Mouse (Mus musculus) hindbrain, embryonic 12.5 days (tissue): Measurements from ENCODE around the gene Tmem87b. TPM values are rescaled to one million over a fixed set of nuclear protein-coding genes. Genes with fewer than 3 reads are reported as not detected.
A peak's percentile ranks its signal among the peaks of the same experiment; 100 is the strongest.

ENCODE experiments used
- ATAC-seq: fragments of 200-750 bp; cut with Nextera tagmentation; 2 replicates; pipeline ENCODE4 v1.8.0; 2017; ENCODE audit warnings: moderate TSS enrichment; ENCODE audit not compliant: low FRiP score
- H3K27ac ChIP-seq: fragments of 300-500 bp; sonication (generic); 2 replicates; pipeline ENCODE4 v1.5.1; 2016; ENCODE audit warnings: mild to moderate bottlenecking
- H3K27me3 ChIP-seq: fragments of 300-500 bp; sonication (generic); 2 replicates; pipeline ENCODE4 v1.6.1; 2016; ENCODE audit warnings: mild to moderate bottlenecking
- H3K36me3 ChIP-seq: fragments of 300-500 bp; sonication (generic); 2 replicates; pipeline ENCODE4 v1.6.1; 2016; ENCODE audit warnings: mild to moderate bottlenecking
- H3K4me1 ChIP-seq: fragments of 300-500 bp; sonication (generic); 2 replicates; pipeline ENCODE4 v1.6.1; 2016
- H3K4me2 ChIP-seq: fragments of 300-500 bp; sonication (generic); replicated peaks from 2 replicates; pipeline ENCODE4 v1.6.1; 2016; ENCODE audit warnings: mild to moderate bottlenecking
- H3K4me3 ChIP-seq: fragments of 300-500 bp; sonication (generic); 2 replicates; pipeline ENCODE4 v1.5.1; 2016; ENCODE audit warnings: mild to moderate bottlenecking
- H3K9ac ChIP-seq: fragments of 300-500 bp; sonication (generic); 2 replicates; pipeline ENCODE4 v1.6.1; 2016; ENCODE audit warnings: mild to moderate bottlenecking, moderate library complexity
- H3K9me3 ChIP-seq: fragments of 300-500 bp; sonication (generic); replicated peaks from 2 replicates; pipeline ENCODE4 v1.6.1; 2016; ENCODE audit warnings: mild to moderate bottlenecking
- WGBS: fragments of 180-500 bp; shearing (Covaris S2); methylation state at CpG from one replicate; pipeline ENCODE4 v1.1.7; 2016; 5-methylcytosine and 5-hydroxymethylcytosine counted together
- polyA plus RNA-seq: library from polyadenylated mRNA; unstranded; fragments of >200 nt; fragmentation: Nextera tagmentation; extraction: Ambion mirVana; gene quantifications from 2 replicates; pipeline ENCODE4 v1.2.1, GENCODE M21; 2016

Tmem87b gene
- polyA plus RNA-seq, 1 experiment from 2014 or later: 35.2 TPM

DNA sequence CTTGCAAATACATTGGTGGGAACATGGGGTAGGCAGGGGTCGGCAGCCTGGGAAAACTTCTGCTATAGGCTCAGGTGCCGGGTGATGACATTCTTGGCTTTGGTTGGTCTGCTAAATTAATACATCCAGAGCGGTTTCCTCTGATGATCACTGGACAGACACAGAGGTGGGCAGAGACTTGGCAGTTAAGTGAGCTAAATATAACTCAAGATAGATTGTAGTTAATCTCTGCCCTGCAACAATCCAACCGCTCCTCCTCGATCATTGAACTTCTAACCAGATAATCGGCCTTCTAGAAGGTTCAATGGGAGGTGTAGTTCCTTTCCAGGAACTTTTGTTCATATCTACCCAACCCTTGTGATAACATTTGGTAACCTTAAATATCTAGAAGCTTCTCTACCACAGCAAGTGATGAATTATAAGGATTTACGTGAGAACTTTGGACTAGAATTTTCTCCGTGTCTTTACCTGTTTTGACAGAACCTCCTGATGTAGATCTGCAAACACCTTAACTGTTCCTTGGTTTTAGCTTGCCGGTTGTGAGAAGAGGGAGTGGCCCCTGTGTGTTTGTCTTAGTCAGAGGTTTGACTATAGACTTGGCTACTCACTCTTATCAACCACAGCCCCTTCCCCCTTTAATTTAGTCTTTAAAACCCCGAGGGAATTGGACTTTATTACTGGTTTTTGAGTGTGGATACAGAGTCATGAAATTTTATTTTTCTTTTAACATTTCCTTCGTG is 26.9 kb upstream of the Tmem87b start:
- no peak overlapping the region for H3K4me2 ChIP-seq
- no peaks in the 10 kb centered on the region for H3K36me3 ChIP-seq
- no peak overlapping the region for H3K9ac ChIP-seq
- WGBS: 91% methylated on average over 11 of the region's 11 CpGs
- H3K27me3 ChIP-seq: no peaks in the 10 kb centered on the region
- no peak overlapping the region for H3K27ac ChIP-seq
- peaks cover 4% of the 10 kb centered on the region; the same call in 1 of the 2 replicates for H3K4me1 ChIP-seq
- no peak for ATAC-seq
- no peak overlapping the region for H3K4me3 ChIP-seq
- no peaks in the 10 kb centered on the region for H3K9me3 ChIP-seq

GRCm38 (mm10) chr2:128793958-128794357 is 24.0 kb upstream of the Tmem87b start:
- Histone ChIP-seq H3K4me1 (no peaks in the 10 kb centered on the region), H3K9ac (no peak overlapping the region)
- 68% methylated on average over 6 of the region's 6 CpGs for WGBS

DNA sequence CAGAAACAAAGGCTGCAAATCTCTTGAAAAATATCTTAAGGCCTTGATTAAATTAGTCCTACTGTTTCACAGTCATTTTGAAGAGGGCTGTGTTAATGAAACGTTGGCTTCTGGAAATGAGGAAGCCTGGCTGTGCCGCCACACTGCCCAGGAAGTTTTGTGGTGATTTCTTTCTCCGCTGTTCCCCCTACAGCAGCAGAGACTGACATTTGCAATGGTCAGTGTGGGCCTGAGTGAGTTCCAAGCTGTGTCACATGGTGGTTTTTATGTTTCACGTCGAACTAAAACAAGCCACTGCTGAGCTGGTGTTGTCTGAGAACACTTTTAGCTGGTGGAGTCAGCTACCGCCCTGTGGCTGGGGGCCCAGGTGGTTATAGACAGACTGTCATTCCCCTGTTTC is 21.5 kb upstream of the Tmem87b start:
- no peaks in the 10 kb centered on the region for H3K27me3 ChIP-seq
- 74% methylated on average over 6 of the region's 6 CpGs for WGBS
- no peaks in the 10 kb centered on the region for H3K9me3 ChIP-seq
- no peak overlapping the region for H3K4me3 ChIP-seq
- 0 out of 2 replicates have a peak, but pooled peaks cover 2% of the 10 kb centered on the region for H3K36me3 ChIP-seq
- no peak overlapping the region for H3K9ac ChIP-seq
- no peak for ATAC-seq
- no peaks in the 10 kb centered on the region for H3K4me1 ChIP-seq
- no peak overlapping the region for H3K27ac ChIP-seq
- H3K4me2 ChIP-seq: no peak overlapping the region

More at GRCm38 (mm10) chr2:128793958-128794357, 24.0 kb upstream of the Tmem87b start:
- H3K27me3 ChIP-seq: no peaks in the 10 kb centered on the region
- H3K36me3 ChIP-seq: no peaks in the 10 kb centered on the region
- H3K4me3 ChIP-seq: no peak overlapping the region
- H3K9me3 ChIP-seq: no peaks in the 10 kb centered on the region
- no peak overlapping the region for H3K4me2 ChIP-seq
- no peak for ATAC-seq
- no peak overlapping the region for H3K27ac ChIP-seq

GRCm38 (mm10) chr2:128803441-128803840 is 14.5 kb upstream of the Tmem87b start:
- H3K27ac ChIP-seq: no peak overlapping the region
- WGBS: 91% methylated on average over 4 of the region's 4 CpGs
- H3K4me2 ChIP-seq: no peak overlapping the region
- H3K27me3 ChIP-seq: no peaks in the 10 kb centered on the region
- 0 out of 2 replicates have a peak, but pooled peaks cover 6% of the 10 kb centered on the region for H3K36me3 ChIP-seq
- no peaks in the 10 kb centered on the region for H3K4me1 ChIP-seq
- H3K4me3 ChIP-seq: no peak overlapping the region
- no peaks in the 10 kb centered on the region for H3K9me3 ChIP-seq
- no peak overlapping the region for H3K9ac ChIP-seq
- ATAC-seq: no peak

DNA sequence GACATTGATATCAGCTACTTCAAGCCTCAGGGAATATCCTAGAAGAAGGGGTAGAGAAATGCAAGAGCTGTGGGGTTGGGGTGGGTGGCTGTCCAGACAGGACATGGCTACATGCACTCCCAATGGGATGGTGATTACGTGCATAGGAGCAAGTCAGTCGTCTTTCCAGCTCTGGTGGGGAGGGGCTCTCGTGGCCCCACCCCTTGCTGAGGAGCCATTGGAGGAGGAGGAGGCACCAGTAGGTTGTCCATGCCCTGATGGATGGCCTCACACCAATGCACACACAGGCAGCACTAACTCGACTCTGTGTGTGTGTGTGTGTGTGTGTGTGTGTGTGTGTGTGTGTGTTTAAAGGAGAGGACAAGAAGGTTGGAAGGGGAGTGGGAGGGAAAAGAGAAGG is 12.6 kb upstream of the Tmem87b start:
- Histone ChIP-seq H3K4me1 (no peaks in the 10 kb centered on the region), H3K9me3 (no peaks in the 10 kb centered on the region), H3K4me3 (no peak overlapping the region), H3K9ac (no peak overlapping the region), H3K27me3 (no peaks in the 10 kb centered on the region), H3K27ac (no peak overlapping the region), H3K4me2 (no peak overlapping the region), H3K36me3 (0 out of 2 replicates have a peak, but pooled peaks cover 6% of the 10 kb centered on the region)
- 65% methylated on average over 4 of the region's 4 CpGs for WGBS
- ATAC-seq: no peak

- H3K27ac ChIP-seq: no peak overlapping the region
- H3K27me3 ChIP-seq: no peaks in the 10 kb centered on the region
- H3K4me2 ChIP-seq: no peak overlapping the region
- 0 out of 2 replicates have a peak, but pooled peaks cover 3% of the 10 kb centered on the region for H3K36me3 ChIP-seq
- WGBS: 85% methylated on average over 8 of the region's 8 CpGs
- no peak overlapping the region for H3K4me3 ChIP-seq
- no peak for ATAC-seq
- no peaks in the 10 kb centered on the region for H3K9me3 ChIP-seq
- no peak overlapping the region for H3K9ac ChIP-seq
- no peaks in the 10 kb centered on the region for H3K4me1 ChIP-seq
Observed at GRCm38 (mm10) chr2:128806561-128806960, 11.4 kb upstream of the Tmem87b start.

DNA sequence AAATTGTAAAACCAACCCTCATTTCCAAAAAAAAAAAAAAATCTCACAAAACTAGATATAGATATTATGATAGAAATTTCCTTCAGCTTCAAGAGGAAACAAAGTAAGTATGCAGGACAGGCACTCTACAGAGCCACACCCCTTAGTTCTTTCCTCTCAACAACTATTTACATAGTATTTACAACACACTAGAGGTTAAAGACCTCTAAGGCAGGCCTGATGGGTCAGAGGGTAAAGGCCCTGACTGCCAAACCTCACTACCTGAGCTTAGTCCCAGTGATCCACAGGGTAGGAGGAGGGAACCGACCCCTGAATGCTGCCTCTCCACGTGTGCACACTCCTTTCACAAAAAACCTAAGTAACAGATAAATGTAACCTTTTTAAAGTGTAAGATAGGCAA is 5.2 kb upstream of the Tmem87b start:
- Histone ChIP-seq H3K27ac (no peak overlapping the region), H3K27me3 (no peaks in the 10 kb centered on the region), H3K36me3 (no peaks in the 10 kb centered on the region), H3K4me3 (no peak overlapping the region), H3K4me1 (peaks cover 3% of the 10 kb centered on the region; the same call in 1 of the 2 replicates), H3K9me3 (no peaks in the 10 kb centered on the region), H3K4me2 (no peak overlapping the region), H3K9ac (no peak overlapping the region)
- ATAC-seq: no peak
- WGBS: 30% methylated on average over 2 of the region's 2 CpGs

- Histone ChIP-seq H3K4me1 (peaks cover 12% of the 10 kb centered on the region), H3K4me2 (no peak overlapping the region), H3K27ac (no peak overlapping the region), H3K36me3 (no peaks in the 10 kb centered on the region), H3K9me3 (no peaks in the 10 kb centered on the region), H3K4me3 (no peak overlapping the region), H3K9ac (no peak overlapping the region), H3K27me3 (no peaks in the 10 kb centered on the region)
- 83% methylated on average over 1 of the region's 1 CpGs for WGBS
- ATAC-seq: no peak
Observed at GRCm38 (mm10) chr2:128816311-128816710, 1.6 kb upstream of the Tmem87b start.

- ATAC-seq: no peak
- Histone ChIP-seq H3K4me2 (peak overlapping the region; percentile 64), H3K36me3 (no peaks in the 10 kb centered on the region), H3K27me3 (no peaks in the 10 kb centered on the region), H3K4me3 (no peak overlapping the region), H3K4me1 (peaks cover 14% of the 10 kb centered on the region), H3K9ac (no peak overlapping the region), H3K9me3 (no peaks in the 10 kb centered on the region), H3K27ac (no peak overlapping the region)
- 48% methylated on average over 6 of the region's 6 CpGs for WGBS
Observed at GRCm38 (mm10) chr2:128816916-128817315, 1.0 kb upstream of the Tmem87b start.

DNA sequence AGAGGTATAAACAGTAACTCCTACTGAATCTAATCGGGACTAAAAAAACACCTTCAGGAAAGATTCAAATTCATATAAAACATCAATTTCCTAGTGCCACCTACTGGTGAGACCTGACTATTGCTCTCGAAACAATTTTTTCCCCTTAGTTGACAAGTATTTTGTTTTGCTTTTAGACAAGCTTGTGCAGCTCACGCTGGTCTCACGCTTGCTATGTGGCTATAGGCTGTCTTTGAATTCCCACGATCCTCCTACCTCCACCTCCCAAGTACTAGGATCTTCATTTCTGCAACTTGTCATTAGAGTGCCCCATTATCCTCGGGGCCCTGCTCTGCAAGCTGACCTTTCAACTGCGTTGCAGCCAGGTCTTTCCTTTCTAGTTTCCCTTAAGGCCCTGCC is 532 bp upstream of the Tmem87b start:
- Histone ChIP-seq H3K9ac (peak overlapping the region; percentile 38; the same call in 1 of the 2 replicates), H3K27ac (peak overlapping the region; percentile 95), H3K4me2 (peak overlapping the region; percentile 64), H3K27me3 (no peaks in the 10 kb centered on the region), H3K36me3 (no peaks in the 10 kb centered on the region), H3K4me1 (peaks cover 14% of the 10 kb centered on the region), H3K9me3 (no peaks in the 10 kb centered on the region), H3K4me3 (peak overlapping the region; percentile 57)
- under 1% methylated on average over 7 of the region's 7 CpGs for WGBS
- ATAC-seq: peak; percentile 60

DNA sequence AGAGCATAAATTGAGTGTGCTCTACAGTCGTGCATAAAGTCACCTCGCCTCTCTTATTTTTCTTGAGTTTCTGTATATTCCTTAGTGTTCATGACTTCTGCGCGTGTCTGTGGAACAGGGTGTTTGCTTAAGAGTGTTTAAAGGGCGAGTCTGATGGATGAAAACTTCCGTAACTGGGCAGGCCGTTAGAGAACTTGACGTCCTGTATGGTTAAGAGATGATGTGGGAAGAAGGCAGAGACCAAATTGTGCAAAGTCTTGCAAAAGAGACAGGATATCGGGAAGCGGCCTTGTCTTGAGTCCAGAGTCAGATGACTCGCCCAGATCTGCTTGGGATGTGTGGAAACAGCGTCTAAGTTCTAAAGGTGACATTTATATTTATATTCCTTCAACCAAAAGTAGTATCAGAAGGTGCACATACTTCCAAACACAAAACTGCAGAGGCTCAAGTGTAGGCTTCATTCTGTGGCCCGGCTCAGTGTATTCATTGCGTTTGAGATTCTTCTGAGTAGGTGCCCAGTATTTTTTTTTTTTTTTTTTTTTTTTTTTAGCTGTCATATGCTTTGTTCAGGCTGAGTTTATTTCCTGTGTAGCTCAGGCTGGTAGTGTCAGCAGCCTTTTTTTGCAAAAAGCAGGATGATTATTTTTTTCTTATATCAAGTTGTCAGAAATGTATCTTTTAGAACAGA is 1.2 kb downstream of the Tmem87b start:
- WGBS: 20% methylated on average over 14 of the region's 14 CpGs
- H3K27me3 ChIP-seq: no peaks in the 10 kb centered on the region
- H3K9ac ChIP-seq: peak overlapping the region; percentile 78
- peaks cover 14% of the 10 kb centered on the region for H3K4me1 ChIP-seq
- peak overlapping the region; percentile 64 for H3K4me2 ChIP-seq
- no peaks in the 10 kb centered on the region for H3K36me3 ChIP-seq
- no peaks in the 10 kb centered on the region for H3K9me3 ChIP-seq
- peak overlapping the region; percentile 57 for H3K4me3 ChIP-seq
- peak overlapping the region; percentile 95 for H3K27ac ChIP-seq
- no peak for ATAC-seq

DNA sequence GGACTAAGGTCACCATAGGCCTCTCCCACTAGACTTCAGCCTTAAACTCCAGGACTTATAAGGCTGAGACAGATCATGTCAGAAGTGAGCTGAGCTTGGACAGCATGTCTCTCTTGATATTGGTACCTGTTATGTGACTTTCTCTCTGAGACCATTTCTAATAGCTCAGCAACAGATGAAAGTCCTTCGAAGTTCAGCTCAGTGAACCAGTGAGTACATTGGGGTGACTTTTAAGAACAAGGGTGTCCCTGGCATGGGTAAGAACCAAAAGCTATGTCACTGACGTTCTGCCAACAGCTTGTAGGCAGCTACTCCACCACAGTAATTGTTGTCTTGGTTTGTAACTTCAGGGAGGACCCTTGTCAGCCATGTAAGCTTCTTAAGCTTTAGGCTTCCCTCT is 2.7 kb downstream of the Tmem87b start:
- no peaks in the 10 kb centered on the region for H3K27me3 ChIP-seq
- peaks cover 6% of the 10 kb centered on the region; the same call in 1 of the 2 replicates for H3K36me3 ChIP-seq
- H3K9ac ChIP-seq: no peak overlapping the region
- H3K27ac ChIP-seq: no peak overlapping the region
- H3K4me1 ChIP-seq: peaks cover 14% of the 10 kb centered on the region
- no peak for ATAC-seq
- 90% methylated on average over 2 of the region's 2 CpGs for WGBS
- H3K4me3 ChIP-seq: no peak overlapping the region
- H3K4me2 ChIP-seq: no peak overlapping the region
- H3K9me3 ChIP-seq: no peaks in the 10 kb centered on the region
